In the genomic region with DNA sequence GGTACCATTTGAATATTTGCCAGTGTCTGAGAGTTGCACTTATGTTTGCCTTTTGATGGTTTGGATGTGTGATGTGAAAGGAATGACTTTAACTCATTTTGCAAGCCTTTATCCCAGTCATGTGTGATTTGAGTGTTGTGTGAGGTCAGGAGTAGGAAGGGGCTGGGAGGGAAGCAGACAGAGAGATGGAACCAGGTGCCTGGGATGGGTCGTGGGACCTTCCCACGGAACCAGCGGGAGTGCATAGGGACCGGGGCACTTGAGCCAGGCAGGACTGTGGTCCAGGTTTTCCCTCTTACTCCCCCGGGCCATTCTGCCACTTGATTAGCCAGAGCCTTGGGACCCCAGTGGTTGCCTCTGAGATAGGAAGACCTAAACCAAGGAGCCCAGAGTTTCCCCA, we compare ENCODE assay signal across 8 mouse cellular contexts. TPM values are rescaled to one million over a fixed set of nuclear protein-coding genes. Genes with fewer than 3 reads are reported as not detected.
DNase-seq lines count a peak whose midpoint lies in the region; ATAC-seq lines count a peak whose summit lies in the region.

No protein-coding gene starts in this region.

- H3K9me3 ChIP-seq in heart, embryonic 13.5 days: no peaks in the 10 kb centered on the region
- H3K9me3 ChIP-seq in erythroblast, embryonic 14.5 days (ENCODE audit: control insufficient read depth, low read length): no peaks in the 10 kb centered on the region
- no peaks in the 10 kb centered on the region for H3K9me3 ChIP-seq in limb, embryonic 15.5 days
- H3K9me3 ChIP-seq in stomach, embryonic 16.5 days (replicated peaks; ENCODE audit: control insufficient read depth, low read length): no peaks in the 10 kb centered on the region

- no peak for ATAC-seq in heart, embryonic 13.5 days (ENCODE audit: extremely low read depth, insufficient number of reproducible peaks, low FRiP score, low TSS enrichment)
- no peak for ATAC-seq in limb, embryonic 15.5 days (ENCODE audit: insufficient number of reproducible peaks, low FRiP score, low TSS enrichment, low read depth)
- ATAC-seq in stomach, embryonic 16.5 days (ENCODE audit: insufficient read depth, low FRiP score): no peak

- WGBS in heart, embryonic 13.5 days: 21% methylated on average over 5 of the region's 5 CpGs
- 17% methylated on average over 5 of the region's 5 CpGs for WGBS in limb, embryonic 15.5 days
- 29% methylated on average over 5 of the region's 5 CpGs for WGBS in stomach, embryonic 16.5 days

- H3K27me3 ChIP-seq in heart, embryonic 13.5 days (replicated peaks): 0 out of 2 replicates have a peak, but pooled peaks cover 4% of the 10 kb centered on the region
- H3K27me3 ChIP-seq in erythroblast, embryonic 14.5 days (ENCODE audit: control insufficient read depth): no peaks in the 10 kb centered on the region
- no peaks in the 10 kb centered on the region for H3K27me3 ChIP-seq in limb, embryonic 15.5 days
- H3K27me3 ChIP-seq in stomach, embryonic 16.5 days (ENCODE audit: control insufficient read depth, insufficient read depth, low read length): no peaks in the 10 kb centered on the region

- H3K4me3 ChIP-seq in heart, embryonic 13.5 days: peak overlapping the region; percentile 92
- peak overlapping the region; percentile 83 for H3K4me3 ChIP-seq in erythroblast, embryonic 14.5 days (replicated peaks)
- peak overlapping the region; percentile 82 for H3K4me3 ChIP-seq in limb, embryonic 15.5 days
- peak overlapping the region; percentile 54 for H3K4me3 ChIP-seq in stomach, embryonic 16.5 days (replicated peaks; ENCODE audit: low read length)

- H3K27ac ChIP-seq in heart, embryonic 13.5 days (replicated peaks): peak overlapping the region; percentile 93
- peak overlapping the region; percentile 95 for H3K27ac ChIP-seq in limb, embryonic 15.5 days
- H3K27ac ChIP-seq in stomach, embryonic 16.5 days (ENCODE audit: low read length): peak overlapping the region; percentile 60

- peak overlapping the region; percentile 79 for H3K4me2 ChIP-seq in heart, embryonic 13.5 days
- H3K4me2 ChIP-seq in limb, embryonic 15.5 days: peak overlapping the region; percentile 56
- H3K4me2 ChIP-seq in stomach, embryonic 16.5 days (ENCODE audit: low read depth, low read length): peak overlapping the region; percentile 61

- H3K9ac ChIP-seq in heart, embryonic 13.5 days: peak overlapping the region; percentile 97
- H3K9ac ChIP-seq in limb, embryonic 15.5 days: peak overlapping the region; percentile 95
- H3K9ac ChIP-seq in stomach, embryonic 16.5 days (ENCODE audit: low read length): peak overlapping the region; percentile 78

- H3K4me1 ChIP-seq in heart, embryonic 13.5 days: peaks cover 32% of the 10 kb centered on the region
- peaks cover 98% of the 10 kb centered on the region for H3K4me1 ChIP-seq in erythroblast, embryonic 14.5 days (ENCODE audit: control insufficient read depth)
- H3K4me1 ChIP-seq in limb, embryonic 15.5 days: peaks cover 15% of the 10 kb centered on the region
- H3K4me1 ChIP-seq in stomach, embryonic 16.5 days (ENCODE audit: control insufficient read depth, insufficient read depth, low read length): peaks cover 13% of the 10 kb centered on the region; the same call in 1 of the 2 replicates

- no peaks in the 10 kb centered on the region for H3K36me3 ChIP-seq in heart, embryonic 13.5 days
- peaks cover 58% of the 10 kb centered on the region for H3K36me3 ChIP-seq in erythroblast, embryonic 14.5 days (ENCODE audit: control insufficient read depth)
- no peaks in the 10 kb centered on the region for H3K36me3 ChIP-seq in limb, embryonic 15.5 days
- no peaks in the 10 kb centered on the region for H3K36me3 ChIP-seq in stomach, embryonic 16.5 days (ENCODE audit: control insufficient read depth, insufficient read depth, low read length)

- no peak for DNase-seq in heart, adult 8-10 months (ENCODE audit: low spot score)
- DNase-seq in ES-CJ7 (ENCODE audit: low read depth, low spot score): peak; percentile 27
- DNase-seq in right cerebral cortex, postnatal 14 days: no peak
- no peak for DNase-seq in urinary bladder, postnatal 14 days (ENCODE audit: low spot score)

RNA-seq across cellular contexts. Expression of gene Nprl3, which starts 0.5 kb away (rescaled TPM):
- 33.4 and 34.9 TPM in 2 replicates for polyA plus RNA-seq in heart, embryonic 13.5 days (2015; fragmentation: Nextera tagmentation; extraction: Ambion mirVana)
- 10 to 100 TPM; 27.3 to 29.9 (median 28.3) TPM for total RNA-seq in heart, adult 8-10 months (2022)
- polyA plus RNA-seq in erythroblast, embryonic 14.5 days (2012): 4.8 and 5.8 TPM in 2 replicates
- 34.7 and 41.8 TPM in 2 replicates for polyA plus RNA-seq in limb, embryonic 15.5 days (2015; fragmentation: Nextera tagmentation; extraction: Ambion mirVana)
- polyA plus RNA-seq in stomach, embryonic 16.5 days (2015; fragmentation: Nextera tagmentation; extraction: Ambion mirVana): 36.8 and 37.6 TPM in 2 replicates

RNA-seq across cellular contexts. Expression of gene Hba-x, which starts 8.2 kb away (rescaled TPM):
- 2,385 and 4,851 TPM in 2 replicates for polyA plus RNA-seq in heart, embryonic 13.5 days (2015; fragmentation: Nextera tagmentation; extraction: Ambion mirVana)
- total RNA-seq in heart, adult 8-10 months (2022): not detected
- polyA plus RNA-seq in erythroblast, embryonic 14.5 days (2012): 158 and 188 TPM in 2 replicates
- polyA plus RNA-seq in limb, embryonic 15.5 days (2015; fragmentation: Nextera tagmentation; extraction: Ambion mirVana): 54.8 and 106 TPM in 2 replicates
- polyA plus RNA-seq in stomach, embryonic 16.5 days (2015; fragmentation: Nextera tagmentation; extraction: Ambion mirVana): 11.6 and 16.3 TPM in 2 replicates

RNA-seq across cellular contexts. Expression of gene Hba-a1, which starts 15.3 kb away (rescaled TPM):
- polyA plus RNA-seq in heart, embryonic 13.5 days (2015; fragmentation: Nextera tagmentation; extraction: Ambion mirVana): 17,648 and 28,254 TPM in 2 replicates
- over 10,000 TPM in 1 of 4 experiments, 1,000 to 10,000 TPM in 3; 1,679 to 11,117 (median 2,615) TPM for total RNA-seq in heart, adult 8-10 months (2022)
- 387,305 and 409,151 TPM in 2 replicates for polyA plus RNA-seq in erythroblast, embryonic 14.5 days (2012)
- 6,189 and 6,336 TPM in 2 replicates for polyA plus RNA-seq in limb, embryonic 15.5 days (2015; fragmentation: Nextera tagmentation; extraction: Ambion mirVana)
- polyA plus RNA-seq in stomach, embryonic 16.5 days (2015; fragmentation: Nextera tagmentation; extraction: Ambion mirVana): 5,545 and 5,672 TPM in 2 replicates

RNA-seq across cellular contexts. Expression of gene Hbq1b, which starts 18.8 kb away (rescaled TPM):
- 9.6 and 10.0 TPM in 2 replicates for polyA plus RNA-seq in heart, embryonic 13.5 days (2015; fragmentation: Nextera tagmentation; extraction: Ambion mirVana)
- total RNA-seq in heart, adult 8-10 months (2022): 1 to 10 TPM in 1 of 4 experiments, under 1 TPM in 1, not detected in 2; 0.52 to 1.6 TPM
- polyA plus RNA-seq in erythroblast, embryonic 14.5 days (2012): 7.5 and 8.6 TPM in 2 replicates
- polyA plus RNA-seq in limb, embryonic 15.5 days (2015; fragmentation: Nextera tagmentation; extraction: Ambion mirVana): 1.1 TPM in 2 replicates
- 3.3 and 5.5 TPM in 2 replicates for polyA plus RNA-seq in stomach, embryonic 16.5 days (2015; fragmentation: Nextera tagmentation; extraction: Ambion mirVana)

RNA-seq across cellular contexts. Expression of gene Hba-a2, which starts 28.3 kb away (rescaled TPM):
- 42,363 and 67,294 TPM in 2 replicates for polyA plus RNA-seq in heart, embryonic 13.5 days (2015; fragmentation: Nextera tagmentation; extraction: Ambion mirVana)
- total RNA-seq in heart, adult 8-10 months (2022): 1,000 to 10,000 TPM; 1,411 to 8,978 (median 2,103) TPM
- polyA plus RNA-seq in erythroblast, embryonic 14.5 days (2012): 130,484 and 191,888 TPM in 2 replicates
- polyA plus RNA-seq in limb, embryonic 15.5 days (2015; fragmentation: Nextera tagmentation; extraction: Ambion mirVana): 16,413 and 16,715 TPM in 2 replicates
- 13,147 and 13,964 TPM in 2 replicates for polyA plus RNA-seq in stomach, embryonic 16.5 days (2015; fragmentation: Nextera tagmentation; extraction: Ambion mirVana)

Comparison
In these comparisons a context has a peak if more than half of its experiments do, and no peak if none do; other contexts are left out.
1. RNA of gene Hba-x, which starts 8.2 kb away (polyA plus RNA-seq): 2,385 to 4,851 TPM in heart, embryonic 13.5 days; 158 to 188 TPM in erythroblast, embryonic 14.5 days, 54.8 to 106 TPM in limb, embryonic 15.5 days and 11.6 to 16.3 TPM in stomach, embryonic 16.5 days; every median in the first group is over 10 times any median in the second.
2. RNA of gene Hba-a1, which starts 15.3 kb away (polyA plus RNA-seq): 387,305 to 409,151 TPM in erythroblast, embryonic 14.5 days; 17,648 to 28,254 TPM in heart, embryonic 13.5 days, 6,189 to 6,336 TPM in limb, embryonic 15.5 days and 5,545 to 5,672 TPM in stomach, embryonic 16.5 days; every median in the first group is over 10 times any median in the second.
3. Peak in every context shown above with its lines, with median percentiles within 50 percentile points of each other: H3K27ac ChIP-seq, H3K4me2 ChIP-seq, H3K4me3 ChIP-seq and H3K9ac ChIP-seq.